Mouse (Mus musculus) heart, postnatal 4 days (tissue): Measurements from ENCODE around the gene Nell2. TPM values are rescaled to one million over a fixed set of nuclear protein-coding genes. Genes with fewer than 3 reads are reported as not detected.

Experiments
- DNase-seq: peaks from one replicate; pipeline ENCODE4 v3.0.0; 2021
- total RNA-seq, 2 experiments: library from RNA; stranded (reverse); gene quantifications; 2 replicates each; pipeline ENCODE4 v1.2.3; 2021

Gene Nell2
- total RNA-seq, 2 experiments from 2014 or later, result 0.18 TPM; not detected in 1

DNA sequence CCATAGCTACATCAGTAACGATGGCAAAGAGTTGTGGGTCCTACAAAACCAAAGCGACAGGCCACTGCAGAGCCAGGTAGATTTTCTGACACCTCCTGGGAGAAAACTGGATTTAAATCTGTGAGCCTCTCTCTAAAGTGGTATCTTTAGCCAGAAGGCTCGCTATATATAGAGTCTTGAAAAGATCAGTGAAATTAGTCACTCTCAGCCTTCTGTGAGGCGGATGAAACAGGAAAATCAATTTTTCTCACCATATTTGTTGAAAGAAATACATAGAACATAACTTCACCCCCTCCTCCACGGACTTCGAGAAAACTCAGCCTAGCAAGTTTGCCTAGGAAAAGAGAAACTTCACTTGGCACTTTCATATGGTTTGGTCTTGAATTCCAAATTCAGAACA lies 54.4 kb downstream of the Nell2 start:
- DNase-seq, result no peak

DNA sequence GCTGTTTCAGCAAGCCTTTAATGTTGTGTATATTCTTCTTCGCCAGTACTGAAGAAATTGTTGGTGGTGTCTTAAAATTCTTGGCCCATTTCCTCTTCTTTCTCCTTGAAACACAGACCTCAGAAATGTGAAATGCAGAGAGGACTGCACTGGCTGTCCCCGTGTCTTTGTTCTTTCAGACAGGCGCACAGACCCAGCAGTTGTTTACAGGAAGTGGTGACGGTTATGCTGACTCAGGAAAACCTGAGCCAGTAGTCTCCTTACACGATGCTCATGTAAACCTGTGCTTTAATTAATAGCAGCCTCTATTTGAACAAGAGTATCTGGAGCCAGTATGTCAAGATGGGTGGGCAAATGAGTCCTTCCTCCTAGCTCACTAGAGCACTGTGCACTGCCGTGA lies 61.2 kb downstream of the Nell2 start:
- DNase-seq, result no peak

GRCm38 (mm10) chr15:95460041-95460566 lies 68.3 kb downstream of the Nell2 start:
- no peak for DNase-seq

DNA sequence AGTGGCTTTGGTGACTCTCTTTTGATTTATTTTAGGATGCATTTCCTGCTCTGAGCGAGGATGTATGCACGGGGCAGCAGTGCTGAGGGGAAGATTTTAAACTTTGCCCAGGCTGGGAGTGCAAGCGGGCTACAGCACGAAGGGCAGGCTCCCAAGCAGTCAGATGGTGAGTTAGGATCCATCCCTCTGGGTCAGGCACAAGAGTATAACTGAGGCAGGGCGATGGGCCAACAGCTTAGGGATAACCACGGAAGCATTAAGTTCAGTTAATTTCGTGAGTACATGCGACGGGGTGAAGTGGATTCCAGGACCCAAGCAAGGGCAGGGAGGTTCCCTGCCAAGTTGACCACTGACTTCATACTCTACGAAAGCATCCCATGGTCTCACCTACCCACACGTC lies 83.8 kb downstream of the Nell2 start:
- no peak for DNase-seq

DNA sequence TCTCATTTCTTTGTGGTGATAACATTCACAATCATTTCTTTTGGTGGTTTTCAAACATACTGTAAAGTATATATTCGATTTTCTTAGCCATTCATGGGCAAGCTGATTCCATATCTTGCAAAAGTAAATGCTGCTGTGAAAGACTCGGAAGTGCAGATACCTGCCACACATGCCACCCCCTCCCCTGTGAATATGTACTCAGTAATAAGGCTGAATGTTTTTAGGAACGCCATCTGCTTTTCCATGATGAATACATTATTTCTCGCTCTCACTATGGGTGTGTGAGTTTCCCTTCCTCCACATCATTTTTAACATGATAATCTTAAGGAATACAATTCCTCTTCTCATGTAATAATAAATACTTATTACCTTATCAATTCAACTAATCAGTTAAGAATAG lies 90.6 kb downstream of the Nell2 start:
- no peak for DNase-seq

- no peak for DNase-seq
These were observed 92.1 kb downstream of the Nell2 start for GRCm38 (mm10) chr15:95436261-95436660.

GRCm38 (mm10) chr15:95431156-95431799 lies 97.1 kb downstream of the Nell2 start:
- no peak for DNase-seq

DNA sequence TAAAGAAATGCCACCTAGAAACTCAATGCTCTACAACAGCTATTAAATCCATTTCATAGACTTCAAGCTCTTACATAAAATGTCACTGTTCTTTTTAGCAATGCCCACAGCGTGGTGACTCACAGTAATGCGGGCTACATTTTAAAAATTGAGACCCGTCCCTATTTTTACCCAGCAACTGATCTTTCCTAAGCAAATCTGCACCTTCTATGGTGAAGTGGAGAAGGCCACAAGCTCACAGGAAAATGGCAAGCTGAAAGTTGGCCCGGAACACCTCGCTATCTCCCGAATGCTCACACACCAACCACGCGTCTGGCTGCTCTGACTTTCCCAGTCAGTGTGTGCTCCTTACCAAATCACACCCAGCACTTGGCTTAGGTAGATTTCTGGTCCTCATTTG lies 98.4 kb downstream of the Nell2 start:
- no peak for DNase-seq

DNA sequence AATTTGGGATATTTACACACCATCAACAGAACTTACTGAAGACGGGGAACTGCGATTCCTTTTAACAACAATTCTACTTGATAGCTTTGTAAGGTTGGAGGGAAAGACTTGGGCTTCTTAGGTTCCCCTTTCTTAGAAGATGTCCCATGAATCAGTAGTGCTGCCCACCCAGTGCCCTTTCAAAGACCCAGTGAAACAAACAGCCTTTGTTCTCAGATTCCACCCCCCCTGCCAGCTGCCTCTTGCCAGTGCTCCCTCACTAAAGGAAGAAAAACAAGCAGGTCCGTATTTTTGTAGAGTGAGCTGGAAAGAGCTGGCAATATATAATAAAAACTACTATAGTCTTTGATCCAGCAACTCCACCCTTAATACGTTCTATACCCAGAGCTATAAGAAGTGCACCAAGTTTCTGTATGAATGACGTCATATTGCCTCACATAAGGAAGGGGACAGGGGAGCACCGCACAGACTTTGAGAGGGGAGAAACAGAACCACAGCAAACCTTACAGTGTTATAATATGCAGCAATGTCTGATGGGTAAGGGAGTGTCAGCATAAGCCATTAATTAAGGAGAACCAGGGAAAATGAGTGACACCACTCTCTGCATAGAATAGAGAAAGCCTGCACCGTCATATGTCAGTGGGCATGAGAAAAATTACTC lies 100.2 kb downstream of the Nell2 start:
- DNase-seq, result no peak

DNA sequence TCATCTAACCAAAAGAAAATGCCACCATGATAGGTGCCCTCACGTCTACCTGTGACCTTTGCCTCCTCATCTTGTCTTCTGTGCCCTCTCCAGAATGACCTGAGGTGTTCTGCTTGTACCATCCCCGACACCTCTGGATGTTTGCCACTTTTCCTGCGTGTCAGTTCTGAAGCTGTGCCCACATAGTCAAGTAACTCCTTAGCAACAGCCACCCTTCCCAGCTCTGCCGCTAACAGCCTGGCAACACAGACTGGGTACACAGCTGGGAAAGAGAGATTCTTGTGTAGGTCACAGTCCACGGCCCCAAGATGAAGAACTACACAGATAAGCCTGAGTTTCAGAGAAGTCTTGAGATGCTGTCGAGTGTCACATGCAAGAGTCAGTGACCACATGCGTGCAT lies 103.3 kb downstream of the Nell2 start:
- no peak for DNase-seq

- DNase-seq, result no peak
These were observed 106.0 kb downstream of the Nell2 start for GRCm38 (mm10) chr15:95422226-95422950.

- no peak for DNase-seq
These were observed 109.7 kb downstream of the Nell2 start for GRCm38 (mm10) chr15:95418641-95419040.

GRCm38 (mm10) chr15:95411949-95412741 lies 116.2 kb downstream of the Nell2 start:
- no peak for DNase-seq

DNA sequence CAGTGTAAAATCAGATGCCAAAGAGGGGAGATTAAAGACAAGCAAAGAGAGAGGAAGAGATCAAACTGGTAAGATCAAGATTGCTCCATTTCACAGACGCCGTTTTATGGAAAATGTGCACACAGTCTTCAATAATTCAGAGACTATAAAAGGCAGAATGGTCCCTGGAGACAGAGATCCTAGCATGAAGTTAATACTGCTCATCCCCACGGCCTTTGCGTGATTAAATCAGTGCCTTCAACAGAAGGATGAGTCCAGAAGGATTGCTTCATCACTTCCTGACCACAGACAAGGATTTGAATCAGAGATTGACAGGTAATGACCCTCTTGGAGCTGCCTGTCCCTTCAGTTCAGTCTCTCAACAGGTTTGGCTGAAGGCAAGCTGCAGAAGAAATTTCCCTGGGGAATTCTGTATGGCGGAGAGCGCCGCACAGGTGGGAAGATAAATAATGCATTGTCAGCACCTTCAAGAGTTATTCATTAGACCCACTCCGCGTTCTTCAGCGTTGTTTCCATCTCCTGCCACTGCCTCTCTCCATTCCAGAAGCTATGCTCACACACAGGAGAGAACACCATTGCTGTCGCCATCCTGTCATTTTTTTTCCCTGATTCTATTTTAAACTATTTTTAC lies 118.0 kb downstream of the Nell2 start:
- DNase-seq, result no peak

DNA sequence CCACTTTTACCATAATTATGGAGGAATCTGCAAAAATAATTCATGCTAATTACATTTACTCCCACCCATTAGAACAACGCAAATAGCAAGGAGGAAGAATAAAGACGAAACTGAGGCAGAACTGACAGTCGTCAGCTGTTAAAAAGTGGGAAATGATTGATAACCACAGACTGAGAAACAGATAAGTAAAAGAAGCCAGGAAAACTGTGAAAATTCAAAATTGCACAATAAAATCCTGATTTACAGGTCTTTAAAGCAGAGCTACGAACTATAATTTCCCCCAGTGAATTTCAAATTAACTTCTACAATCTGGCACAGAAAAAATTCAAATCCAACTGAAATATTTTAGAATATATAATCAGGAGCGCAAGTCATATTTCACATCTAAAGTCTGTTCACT lies 138.0 kb downstream of the Nell2 start:
- no peak for DNase-seq

- no peak for DNase-seq
These were observed 139.4 kb downstream of the Nell2 start for GRCm38 (mm10) chr15:95388950-95389349.

- DNase-seq, result no peak
These were observed 147.5 kb downstream of the Nell2 start for GRCm38 (mm10) chr15:95380859-95381258.

DNA sequence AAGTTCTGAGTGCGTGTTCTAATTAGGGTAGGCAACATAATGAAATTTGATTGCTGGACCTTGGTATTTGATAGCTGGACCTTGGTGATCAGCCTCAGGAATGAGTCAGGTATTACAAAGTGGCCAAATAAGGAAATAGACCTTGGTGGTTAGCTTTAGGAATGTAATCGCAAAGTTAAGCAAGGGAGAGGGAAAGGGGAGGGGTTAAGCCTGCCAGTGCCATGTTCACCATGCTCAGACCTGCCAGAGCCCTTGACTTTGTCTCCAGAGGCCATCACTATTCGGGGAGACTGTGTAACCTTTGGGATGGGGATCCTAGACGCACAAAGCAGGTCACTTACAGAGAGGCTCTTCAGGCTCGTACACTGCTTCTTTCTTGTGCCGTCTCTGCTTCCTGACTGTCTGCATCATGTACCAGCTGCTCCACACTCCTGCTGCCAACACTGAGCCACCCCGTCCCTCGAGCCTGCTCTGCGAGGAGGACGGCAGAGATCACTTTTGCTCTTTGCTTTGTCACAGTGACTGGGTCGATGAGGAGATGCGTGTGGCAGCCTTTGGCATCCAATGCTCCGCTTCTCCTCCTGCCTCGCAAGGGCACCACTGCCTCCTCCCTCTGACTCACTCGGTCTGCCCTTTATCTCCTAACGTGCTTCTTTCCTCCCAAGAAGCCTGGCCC lies 157.5 kb downstream of the Nell2 start:
- no peak for DNase-seq

DNA sequence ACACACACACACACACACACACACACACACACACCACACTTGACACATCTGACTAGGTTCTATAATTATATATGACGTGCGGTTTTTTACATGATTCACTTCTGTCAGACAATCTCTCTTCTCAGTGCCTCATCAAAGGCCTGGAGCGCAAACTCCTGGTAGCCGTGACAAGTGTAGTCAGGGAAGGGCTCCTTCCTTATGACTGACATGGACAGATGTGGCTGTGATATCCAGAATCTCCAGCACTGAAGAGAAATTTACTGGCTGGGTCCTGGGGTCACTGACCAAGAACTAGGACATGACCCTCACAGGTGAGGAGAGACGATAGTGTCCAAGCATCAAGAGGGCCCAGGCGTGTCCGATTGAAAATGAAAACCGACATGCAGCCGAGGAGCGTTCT lies 160.2 kb downstream of the Nell2 start:
- no peak for DNase-seq

- no peak for DNase-seq
These were observed 161.9 kb downstream of the Nell2 start for GRCm38 (mm10) chr15:95366506-95366905.

GRCm38 (mm10) chr15:95354806-95355205 lies 173.6 kb downstream of the Nell2 start:
- DNase-seq, result no peak
